Mouse (Mus musculus) liver, embryonic 14 days (tissue): ENCODE results near the gene Pttg1. TPM values are rescaled to one million over a fixed set of nuclear protein-coding genes. Genes with fewer than 3 reads are reported as not detected.

Source experiments
- polyA plus RNA-seq: library from polyadenylated mRNA; depleted of rRNA; stranded (reverse); fragments of >200 nt; gene quantifications from 2 replicates; pipeline ENCODE4 v1.2.3, GENCODE M21; 2012; rRNA removed

Gene Pttg1
- polyA plus RNA-seq: 32.7 and 45.2 TPM in 2 replicates

GRCm38 (mm10) chr11:43425824-43426413, at the start of gene Pttg1:
Gene Pttg1, minus strand, starts transcription at chr11:43426251.

GRCm38 (mm10) chr11:43474225-43474774, 48.2 kb upstream of the Pttg1 start, which contains the start of gene C1qtnf2:
Gene C1qtnf2, plus strand, starts transcription at chr11:43474276.

DNA sequence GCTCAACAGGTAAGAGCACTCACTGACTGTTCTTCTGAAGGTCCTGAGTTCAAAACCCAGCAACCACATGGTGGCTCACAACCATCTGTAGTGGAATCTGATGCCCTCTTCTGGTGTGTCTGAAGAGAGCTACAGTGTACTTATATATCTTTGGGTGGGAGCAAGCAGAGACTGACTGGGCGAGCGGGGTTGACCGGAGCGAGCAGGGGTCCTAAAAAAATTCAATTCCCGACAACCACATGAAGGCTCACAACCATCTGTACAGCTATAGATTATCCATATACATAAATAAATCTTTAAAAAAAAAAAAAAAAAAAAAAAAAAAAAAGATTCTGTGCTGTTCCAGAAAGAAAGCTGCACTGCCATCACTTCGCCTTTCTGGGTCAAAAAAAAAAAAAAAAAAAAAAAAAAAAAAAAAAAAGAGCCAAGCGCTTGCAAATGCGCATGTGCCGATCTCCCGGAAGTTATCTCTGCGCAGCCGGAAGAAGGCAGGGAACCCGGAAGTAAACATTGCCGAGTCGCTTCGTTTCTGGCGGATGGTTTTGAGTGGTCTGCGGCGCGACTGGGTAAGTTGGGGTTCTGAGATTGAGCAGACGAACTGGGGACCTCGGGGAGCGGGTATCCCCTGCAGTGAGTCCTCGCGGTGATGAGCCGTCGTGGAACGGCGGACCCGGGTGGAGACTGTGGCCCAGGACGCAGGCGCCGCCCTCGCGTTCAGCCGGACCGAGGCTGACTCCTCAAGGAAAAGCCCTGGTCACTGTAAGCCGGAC, 7.4 kb upstream of the Pttg1 start, which contains the start of gene Slu7:
Slu7 (plus strand) TSS at position 491 of the 770 bp plus-strand sequence.

Other genes with a start within 250 kb of the Pttg1 start
- 4.7 and 5.8 TPM in 2 replicates for gene Slu7, start 7.5 kb upstream of the Pttg1 start, polyA plus RNA-seq
- 0.20 and 0.38 TPM in 2 replicates for gene C1qtnf2, start 48.0 kb upstream of the Pttg1 start, polyA plus RNA-seq
- 0.79 and 0.86 TPM in 2 replicates for gene Ccnjl, start 102.5 kb upstream of the Pttg1 start, polyA plus RNA-seq
- 0.09 and 0.16 TPM in 2 replicates for gene 4933415A04Rik, start 160.8 kb upstream of the Pttg1 start, polyA plus RNA-seq
- not detected in 2 replicates for gene Fabp6, start 175.3 kb upstream of the Pttg1 start, polyA plus RNA-seq